Mouse (Mus musculus) hematopoietic stem cell, adult 5-6 weeks (primary cell): Measurements from ENCODE around the gene 2210408I21Rik. TPM values are rescaled to one million over a fixed set of nuclear protein-coding genes. Genes with fewer than 3 reads are reported as not detected.

Experiments
- ATAC-seq, 2 experiments: fragments of 125-278 bp in 1 of 2; replicated peaks in 1 of 2; 2 replicates each; pipeline ENCODE4 v1.8.0; 2016 to 2017; ENCODE audit warnings: inconsistent platforms in 2 of 2, mild to moderate bottlenecking in 2 of 2, moderate number of reproducible peaks in 2 of 2, low read depth in 1 of 2, moderate TSS enrichment in 1 of 2; ENCODE audit not compliant: low FRiP score in 2 of 2, poor library complexity in 2 of 2, severe bottlenecking in 2 of 2, insufficient read depth in 1 of 2, low TSS enrichment in 1 of 2
- total RNA-seq: library from RNA; stranded (forward); fragments of 172-1452, 232-1000 nt; gene quantifications from 2 replicates; pipeline ENCODE4 v1.2.3, GENCODE M21; 2017

Gene 2210408I21Rik
- total RNA-seq, 1 experiment from 2014 or later = 1.4 TPM

GRCm38 (mm10) chr13:77615346-77615745, 480.0 kb downstream of the 2210408I21Rik start:
- ATAC-seq = no peak

Other genes with a start within 250 kb of the 2210408I21Rik start
- 43.5 and 44.4 TPM in 2 replicates for gene Slf1, start 67 bp upstream of the 2210408I21Rik start, total RNA-seq